Mouse (Mus musculus): Measurements from ENCODE around the gene 1300017J02Rik. TPM values are rescaled to one million over a fixed set of nuclear protein-coding genes. Genes with fewer than 3 reads are reported as not detected.

1300017J02Rik gene
- total and polyA plus RNA-seq, 2 experiments from 2014 or later: 0.31 to 0.50 TPM

DNA sequence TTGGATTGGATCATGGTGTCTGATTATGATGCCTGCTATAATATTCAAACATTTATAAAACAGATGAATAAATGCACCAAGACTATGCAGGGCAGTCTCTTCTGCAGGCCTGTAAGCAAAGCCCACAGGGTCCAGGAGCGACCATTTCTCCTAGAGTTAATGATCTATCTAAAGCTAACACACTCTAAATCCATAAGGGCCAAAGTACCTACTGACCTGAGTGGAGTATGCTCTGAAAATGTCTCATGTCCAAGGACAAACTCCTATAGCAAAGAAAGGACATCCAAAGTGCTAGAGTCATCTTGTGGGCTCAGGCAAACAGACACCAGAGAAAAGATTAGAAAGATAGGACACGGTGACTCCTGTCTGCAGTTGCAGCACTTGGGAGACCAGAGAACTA is 10.4 kb downstream of the 1300017J02Rik start:
- H3K4me2 ChIP-seq (ENCODE audit: low read depth, low read length): no peak overlapping the region
- no peaks in the 10 kb centered on the region for H3K27me3 ChIP-seq (ENCODE audit: insufficient read depth, low read length)
- ATAC-seq: no peak
- DNase-seq (ENCODE audit: low spot score): no peak
- 88% methylated on average over 2 of the region's 2 CpGs for WGBS
- H3K4me3 ChIP-seq (ENCODE audit: low read length): no peak overlapping the region
- no peak overlapping the region for H3K27ac ChIP-seq
- no peaks in the 10 kb centered on the region for H3K9me3 ChIP-seq (ENCODE audit: low read length)
- no peaks in the 10 kb centered on the region for H3K36me3 ChIP-seq (ENCODE audit: insufficient read depth, low read length)
- TF ChIP-seq CTCF (IDR thresholded peaks at IDR 0.05; ENCODE audit: low read depth): no peak
- H3K9ac ChIP-seq (replicated peaks; ENCODE audit: low read length): no peak overlapping the region
- H3K4me1 ChIP-seq (ENCODE audit: insufficient read depth, low read length): no peaks in the 10 kb centered on the region

- H3K4me1 ChIP-seq (ENCODE audit: insufficient read depth, low read length): no peaks in the 10 kb centered on the region
- no peak overlapping the region for H3K27ac ChIP-seq
- H3K4me3 ChIP-seq (ENCODE audit: low read length): no peak overlapping the region
- H3K4me2 ChIP-seq (ENCODE audit: low read depth, low read length): no peak overlapping the region
- ATAC-seq (no peak), DNase-seq (ENCODE audit: low spot score) (no peak)
- no peak for TF ChIP-seq CTCF (IDR thresholded peaks at IDR 0.05; ENCODE audit: low read depth)
- no peaks in the 10 kb centered on the region for H3K9me3 ChIP-seq (ENCODE audit: low read length)
- H3K9ac ChIP-seq (replicated peaks; ENCODE audit: low read length): no peak overlapping the region
- H3K36me3 ChIP-seq (ENCODE audit: insufficient read depth, low read length): no peaks in the 10 kb centered on the region
- WGBS: 89% methylated on average over 13 of the region's 13 CpGs
- H3K27me3 ChIP-seq (ENCODE audit: insufficient read depth, low read length): no peaks in the 10 kb centered on the region
These were observed 16.2 kb downstream of the 1300017J02Rik start for GRCm38 (mm10) chr9:103288489-103289180.

GRCm38 (mm10) chr9:103287840-103288488 is 16.9 kb downstream of the 1300017J02Rik start:
- H3K36me3 ChIP-seq (ENCODE audit: insufficient read depth, low read length): no peaks in the 10 kb centered on the region
- 90% methylated on average over 19 of the region's 19 CpGs for WGBS
- H3K9ac ChIP-seq (replicated peaks; ENCODE audit: low read length): no peak overlapping the region
- H3K9me3 ChIP-seq (ENCODE audit: low read length): no peaks in the 10 kb centered on the region
- DNase-seq (ENCODE audit: low spot score) (no peak), ATAC-seq (no peak)
- H3K4me3 ChIP-seq (ENCODE audit: low read length): no peak overlapping the region
- TF ChIP-seq CTCF (IDR thresholded peaks at IDR 0.05; ENCODE audit: low read depth): no peak
- H3K4me2 ChIP-seq (ENCODE audit: low read depth, low read length): no peak overlapping the region
- H3K27ac ChIP-seq: no peak overlapping the region
- H3K27me3 ChIP-seq (ENCODE audit: insufficient read depth, low read length): no peaks in the 10 kb centered on the region
- no peaks in the 10 kb centered on the region for H3K4me1 ChIP-seq (ENCODE audit: insufficient read depth, low read length)

DNA sequence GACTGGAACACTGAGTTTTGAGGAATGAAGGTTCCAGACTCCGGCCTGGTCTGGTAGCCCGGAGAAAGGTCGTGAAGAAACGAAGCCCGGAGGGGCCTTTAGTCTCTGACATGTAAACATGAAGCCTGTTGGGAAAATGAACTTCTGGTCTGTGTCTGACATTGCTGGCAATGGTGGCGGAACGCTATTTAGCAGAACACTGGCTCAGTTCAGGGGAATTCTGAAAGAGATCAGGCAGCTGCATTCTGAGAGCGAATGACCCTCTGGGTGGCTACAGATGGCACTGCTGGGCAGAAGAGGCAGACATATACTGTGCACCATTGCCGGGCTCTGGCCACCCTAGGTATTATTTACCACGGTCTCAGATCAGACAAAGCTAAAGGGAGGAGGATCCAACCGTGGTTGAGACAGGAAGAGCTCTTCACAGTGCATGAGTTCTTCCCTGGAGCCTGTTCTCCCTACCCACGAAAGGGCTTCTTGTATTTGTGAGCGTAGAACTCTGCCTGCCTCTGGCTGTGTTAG is 17.9 kb downstream of the 1300017J02Rik start:
- Histone ChIP-seq H3K27ac (no peak overlapping the region), H3K9me3 (ENCODE audit: low read length) (no peaks in the 10 kb centered on the region), H3K4me1 (ENCODE audit: insufficient read depth, low read length) (no peaks in the 10 kb centered on the region), H3K36me3 (ENCODE audit: insufficient read depth, low read length) (no peaks in the 10 kb centered on the region), H3K4me2 (ENCODE audit: low read depth, low read length) (no peak overlapping the region), H3K27me3 (ENCODE audit: insufficient read depth, low read length) (no peaks in the 10 kb centered on the region), H3K9ac (replicated peaks; ENCODE audit: low read length) (no peak overlapping the region), H3K4me3 (ENCODE audit: low read length) (no peak overlapping the region)
- DNase-seq (ENCODE audit: low spot score): peak; percentile 12
- TF ChIP-seq CTCF (IDR thresholded peaks at IDR 0.05; ENCODE audit: low read depth): no peak
- 62% methylated on average over 13 of the region's 13 CpGs for WGBS
- no peak for ATAC-seq

- 48% methylated on average over 4 of the region's 4 CpGs for WGBS
- ATAC-seq: no peak
- no peaks in the 10 kb centered on the region for H3K36me3 ChIP-seq (ENCODE audit: insufficient read depth, low read length)
These were observed 18.5 kb downstream of the 1300017J02Rik start for GRCm38 (mm10) chr9:103286396-103286795.

GRCm38 (mm10) chr9:103276876-103277275 is 28.0 kb downstream of the 1300017J02Rik start:
- no peaks in the 10 kb centered on the region for H3K36me3 ChIP-seq (ENCODE audit: insufficient read depth, low read length)
- DNase-seq (ENCODE audit: low spot score): no peak
- H3K27me3 ChIP-seq (ENCODE audit: insufficient read depth, low read length): no peaks in the 10 kb centered on the region
- no peaks in the 10 kb centered on the region for H3K9me3 ChIP-seq (ENCODE audit: low read length)
- H3K4me2 ChIP-seq (ENCODE audit: low read depth, low read length): no peak overlapping the region
- TF ChIP-seq CTCF (IDR thresholded peaks at IDR 0.05; ENCODE audit: low read depth): no peak
- H3K27ac ChIP-seq: no peak overlapping the region
- no peak overlapping the region for H3K4me3 ChIP-seq (ENCODE audit: low read length)
- no peak overlapping the region for H3K9ac ChIP-seq (replicated peaks; ENCODE audit: low read length)
- 89% methylated on average over 6 of the region's 6 CpGs for WGBS
- H3K4me1 ChIP-seq (ENCODE audit: insufficient read depth, low read length): no peaks in the 10 kb centered on the region
- ATAC-seq: no peak

More at GRCm38 (mm10) chr9:103286396-103286795, 18.5 kb downstream of the 1300017J02Rik start:
- Histone ChIP-seq H3K9me3 (ENCODE audit: low read length) (no peaks in the 10 kb centered on the region), H3K9ac (replicated peaks; ENCODE audit: low read length) (no peak overlapping the region), H3K27ac (no peak overlapping the region), H3K4me1 (ENCODE audit: insufficient read depth, low read length) (no peaks in the 10 kb centered on the region), H3K4me2 (ENCODE audit: low read depth, low read length) (no peak overlapping the region), H3K4me3 (ENCODE audit: low read length) (no peak overlapping the region), H3K27me3 (ENCODE audit: insufficient read depth, low read length) (no peaks in the 10 kb centered on the region)
- DNase-seq (ENCODE audit: low spot score): no peak
- TF ChIP-seq CTCF (IDR thresholded peaks at IDR 0.05; ENCODE audit: low read depth): no peak

- no peak for TF ChIP-seq CTCF (IDR thresholded peaks at IDR 0.05; ENCODE audit: low read depth)
- H3K9me3 ChIP-seq (ENCODE audit: low read length): no peaks in the 10 kb centered on the region
- H3K4me3 ChIP-seq (ENCODE audit: low read length): no peak overlapping the region
- no peak for DNase-seq (ENCODE audit: low spot score)
- H3K4me1 ChIP-seq (ENCODE audit: insufficient read depth, low read length): no peaks in the 10 kb centered on the region
- WGBS: 60% methylated on average over 1 of the region's 1 CpGs
- ATAC-seq: no peak
- no peaks in the 10 kb centered on the region for H3K36me3 ChIP-seq (ENCODE audit: insufficient read depth, low read length)
- H3K4me2 ChIP-seq (ENCODE audit: low read depth, low read length): no peak overlapping the region
- no peaks in the 10 kb centered on the region for H3K27me3 ChIP-seq (ENCODE audit: insufficient read depth, low read length)
- H3K27ac ChIP-seq: no peak overlapping the region
- H3K9ac ChIP-seq (replicated peaks; ENCODE audit: low read length): no peak overlapping the region
These were observed 29.2 kb downstream of the 1300017J02Rik start for GRCm38 (mm10) chr9:103275676-103276075.
